Mouse (Mus musculus): Measurements from ENCODE around the gene Pde3b. TPM values are rescaled to one million over a fixed set of nuclear protein-coding genes. Genes with fewer than 3 reads are reported as not detected.
A peak's percentile ranks its signal among the peaks of the same experiment; 100 is the strongest.

The Pde3b gene
- polyA plus RNA-seq, 2 experiments, result 1.9 to 2.5 TPM

DNA sequence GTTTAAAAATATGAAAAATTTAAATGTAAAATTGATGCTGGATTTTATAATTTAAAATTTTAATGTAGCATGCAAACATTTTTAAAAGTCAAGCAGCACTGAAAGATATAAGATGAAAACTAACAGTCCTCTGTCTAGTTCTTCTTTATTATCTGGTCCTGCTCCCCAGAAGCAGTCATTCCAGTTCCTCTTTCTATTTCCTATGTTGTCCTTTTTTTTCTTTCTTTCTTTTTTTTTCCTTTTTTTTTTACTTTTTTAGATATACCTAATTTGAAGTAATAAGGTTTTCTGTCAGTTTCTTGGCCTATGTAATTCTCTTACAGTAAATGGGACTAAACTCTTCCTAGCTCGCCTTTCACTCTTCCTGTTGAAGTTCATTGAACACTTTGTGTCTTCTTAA is 25.4 kb downstream of the Pde3b start:
- Histone ChIP-seq H3K4me1 (replicated peaks; ENCODE audit: control insufficient read depth in 2 of 2, insufficient read depth in 2 of 2, low read length in 1 of 2) (0 out of 4 replicates have a peak, but pooled peaks cover 0 to 2% of the 10 kb centered on the region in 2 experiments), H3K9ac (replicated peaks) (no peak overlapping the region), H3K4me2 (ENCODE audit: low read depth) (no peak overlapping the region), H3K9me3 (ENCODE audit: control insufficient read depth, low read length) (no peaks in the 10 kb centered on the region), H3K4me3 (ENCODE audit: insufficient read depth in 1 of 2, low read depth in 2 of 2, low read length in 2 of 2) (no peak overlapping the region), H3K27ac (no peak overlapping the region), H3K27me3 (ENCODE audit: control insufficient read depth, insufficient read depth, low read length) (no peaks in the 10 kb centered on the region), H3K36me3 (replicated peaks; ENCODE audit: control insufficient read depth, insufficient read depth, low read depth) (no peaks in the 10 kb centered on the region)
- TF ChIP-seq EP300 (IDR thresholded peaks at IDR 0.05; ENCODE audit: low read depth) (no peak), CTCF (IDR thresholded peaks at IDR 0.05; ENCODE audit: low read depth) (no peak)
- no peak for ATAC-seq (ENCODE audit: insufficient read depth)
- WGBS (ENCODE audit: insufficient replicate concordance), result 67% methylated on average over 1 of the region's 1 CpGs
- DNase-seq (ENCODE audit: low read depth in 3 of 3, low spot score in 3 of 3), result no peak

DNA sequence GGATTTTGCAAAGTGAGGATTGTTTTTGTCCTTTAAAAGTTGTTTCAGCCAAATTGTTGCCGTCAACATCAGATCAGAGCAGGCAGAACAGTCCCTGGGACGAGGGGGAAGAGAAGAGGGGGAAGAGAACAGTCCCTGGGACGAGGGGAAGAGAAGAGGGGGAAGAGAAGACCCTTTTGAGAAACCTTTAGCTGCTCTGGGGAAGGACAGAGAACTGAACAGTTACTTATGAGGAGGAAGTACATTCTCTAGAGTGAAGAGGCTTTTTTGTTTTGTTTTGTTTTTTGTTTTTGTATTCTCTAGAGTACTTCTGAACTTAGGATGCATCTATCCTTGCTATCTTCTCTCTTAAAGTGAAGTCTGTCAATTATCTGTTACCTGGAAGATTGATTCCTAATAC is 37.8 kb downstream of the Pde3b start:
- H3K27me3 ChIP-seq (ENCODE audit: control insufficient read depth, insufficient read depth, low read length), result no peaks in the 10 kb centered on the region
- H3K27ac ChIP-seq, result no peak overlapping the region
- no peaks in the 10 kb centered on the region for H3K9me3 ChIP-seq (ENCODE audit: control insufficient read depth, low read length)
- peaks cover 0 to 2% of the 10 kb centered on the region in 2 experiments; a peak in 1 of 4 replicates for H3K4me1 ChIP-seq (replicated peaks; ENCODE audit: control insufficient read depth in 2 of 2, insufficient read depth in 2 of 2, low read length in 1 of 2)
- DNase-seq (ENCODE audit: low read depth in 3 of 3, low spot score in 3 of 3), result no peak
- TF ChIP-seq EP300 (IDR thresholded peaks at IDR 0.05; ENCODE audit: low read depth) (no peak), CTCF (IDR thresholded peaks at IDR 0.05; ENCODE audit: low read depth) (no peak)
- H3K9ac ChIP-seq (replicated peaks), result no peak overlapping the region; the same call in 1 of the 2 replicates
- 20% methylated on average over 3 of the region's 3 CpGs for WGBS (ENCODE audit: insufficient replicate concordance)
- ATAC-seq (ENCODE audit: insufficient read depth), result peak; percentile 24; the same call in 1 of the 2 replicates
- H3K36me3 ChIP-seq (replicated peaks; ENCODE audit: control insufficient read depth, insufficient read depth, low read depth), result no peaks in the 10 kb centered on the region
- peak overlapping the region; percentile 44 for H3K4me2 ChIP-seq (ENCODE audit: low read depth)
- H3K4me3 ChIP-seq (ENCODE audit: insufficient read depth in 1 of 2, low read depth in 2 of 2, low read length in 2 of 2), result no peak overlapping the region

DNA sequence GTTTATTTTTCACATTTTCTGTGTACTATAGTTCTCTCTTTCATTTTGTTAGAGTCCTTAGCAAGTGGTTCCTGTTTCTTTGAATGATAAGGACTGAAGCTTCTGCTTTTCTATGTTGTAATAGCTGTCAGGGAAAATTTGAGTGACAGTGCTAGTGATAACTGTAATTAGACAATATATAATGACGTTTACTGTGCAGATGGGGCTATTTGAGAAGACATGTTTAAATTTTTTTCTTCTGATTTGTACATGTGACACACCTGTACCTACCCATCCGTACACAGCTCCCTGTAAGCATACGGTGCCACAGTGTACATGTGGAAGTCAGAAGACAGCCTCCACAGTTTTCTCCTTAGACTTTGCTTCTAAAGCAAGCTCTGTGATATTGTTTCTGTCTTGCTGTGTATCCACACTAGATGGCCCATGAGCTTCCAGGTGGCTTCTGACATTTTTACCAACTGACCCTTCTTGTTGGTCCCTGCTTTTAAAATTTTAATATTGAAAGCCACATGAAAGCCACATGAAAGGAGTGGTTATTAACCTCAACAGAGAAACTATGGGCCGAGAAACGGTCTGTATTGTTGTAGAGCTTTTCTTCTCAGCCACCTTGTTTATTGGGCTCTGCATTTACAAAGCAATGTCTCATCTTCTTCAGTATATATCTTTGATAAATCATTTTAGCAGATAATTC is 38.4 kb downstream of the Pde3b start:
- Histone ChIP-seq H3K4me3 (ENCODE audit: insufficient read depth in 1 of 2, low read depth in 2 of 2, low read length in 2 of 2) (no peak overlapping the region), H3K9ac (replicated peaks) (no peak overlapping the region), H3K9me3 (ENCODE audit: control insufficient read depth, low read length) (no peaks in the 10 kb centered on the region), H3K36me3 (replicated peaks; ENCODE audit: control insufficient read depth, insufficient read depth, low read depth) (no peaks in the 10 kb centered on the region), H3K27ac (no peak overlapping the region), H3K4me2 (ENCODE audit: low read depth) (peak overlapping the region; percentile 44), H3K27me3 (ENCODE audit: control insufficient read depth, insufficient read depth, low read length) (no peaks in the 10 kb centered on the region), H3K4me1 (replicated peaks; ENCODE audit: control insufficient read depth in 2 of 2, insufficient read depth in 2 of 2, low read length in 1 of 2) (peaks cover 0 to 2% of the 10 kb centered on the region in 2 experiments; a peak in 1 of 4 replicates)
- WGBS (ENCODE audit: insufficient replicate concordance), result 21% methylated on average over 5 of the region's 5 CpGs
- peak; percentile 58 for ATAC-seq (ENCODE audit: insufficient read depth)
- DNase-seq (ENCODE audit: low read depth in 3 of 3, low spot score in 3 of 3), result peak in 2 of 3 experiments; percentile 5 to 19
- TF ChIP-seq EP300 (IDR thresholded peaks at IDR 0.05; ENCODE audit: low read depth) (no peak), CTCF (IDR thresholded peaks at IDR 0.05; ENCODE audit: low read depth) (no peak)

DNA sequence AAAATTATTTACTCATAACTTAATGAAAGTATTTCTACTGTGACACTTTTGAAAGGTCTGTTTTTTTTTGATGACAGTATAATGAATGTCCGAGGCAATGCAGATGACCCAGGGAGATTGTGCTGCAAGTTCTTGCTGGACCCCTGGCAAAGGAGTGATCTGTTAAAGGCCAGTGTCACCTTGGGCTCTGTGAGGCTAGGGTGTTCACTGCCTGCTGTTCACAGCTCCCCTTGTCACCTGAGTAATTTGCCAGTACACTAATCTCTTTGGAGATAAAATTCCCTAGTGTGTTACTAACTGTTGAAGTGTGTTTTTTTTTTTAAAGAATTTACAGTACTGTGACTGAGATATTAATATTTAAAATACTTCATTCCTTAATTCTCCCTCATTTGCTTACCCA is 39.8 kb downstream of the Pde3b start:
- no peaks in the 10 kb centered on the region for H3K27me3 ChIP-seq (ENCODE audit: control insufficient read depth, insufficient read depth, low read length)
- no peaks in the 10 kb centered on the region for H3K9me3 ChIP-seq (ENCODE audit: control insufficient read depth, low read length)
- no peak for ATAC-seq (ENCODE audit: insufficient read depth)
- no peak overlapping the region for H3K9ac ChIP-seq (replicated peaks)
- TF ChIP-seq EP300 (IDR thresholded peaks at IDR 0.05; ENCODE audit: low read depth) (no peak), CTCF (IDR thresholded peaks at IDR 0.05; ENCODE audit: low read depth) (no peak)
- DNase-seq (ENCODE audit: low read depth in 3 of 3, low spot score in 3 of 3), result no peak
- H3K36me3 ChIP-seq (replicated peaks; ENCODE audit: control insufficient read depth, insufficient read depth, low read depth), result no peaks in the 10 kb centered on the region
- no peak overlapping the region for H3K4me3 ChIP-seq (ENCODE audit: insufficient read depth in 1 of 2, low read depth in 2 of 2, low read length in 2 of 2)
- H3K4me1 ChIP-seq (replicated peaks; ENCODE audit: control insufficient read depth in 2 of 2, insufficient read depth in 2 of 2, low read length in 1 of 2), result peaks cover 0 to 2% of the 10 kb centered on the region in 2 experiments; a peak in 3 of 4 replicates
- WGBS (ENCODE audit: insufficient replicate concordance), result 40% methylated on average over 1 of the region's 1 CpGs
- no peak overlapping the region for H3K4me2 ChIP-seq (ENCODE audit: low read depth)
- H3K27ac ChIP-seq, result no peak overlapping the region

DNA sequence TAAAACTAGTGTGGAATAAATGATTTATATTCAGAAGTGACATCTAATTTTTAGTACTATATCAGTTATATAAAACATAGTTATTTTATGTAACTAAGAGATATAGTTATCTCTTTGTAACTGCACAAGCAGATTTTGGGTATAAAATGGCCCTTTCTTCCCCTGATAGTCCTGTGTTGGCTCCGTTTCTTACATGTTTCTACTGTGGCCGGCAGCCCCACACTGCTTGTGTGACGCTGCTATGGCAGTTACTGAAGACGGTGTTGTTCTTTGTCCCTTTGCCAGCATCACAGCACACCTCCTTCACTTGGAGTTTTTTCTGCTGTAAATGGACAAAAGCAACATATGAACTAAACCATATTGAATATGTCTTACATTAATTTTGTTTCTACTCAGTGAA is 41.8 kb downstream of the Pde3b start:
- no peak for ATAC-seq (ENCODE audit: insufficient read depth)
- TF ChIP-seq CTCF (IDR thresholded peaks at IDR 0.05; ENCODE audit: low read depth) (no peak), EP300 (IDR thresholded peaks at IDR 0.05; ENCODE audit: low read depth) (no peak)
- WGBS (ENCODE audit: insufficient replicate concordance), result 51% methylated on average over 4 of the region's 4 CpGs

More for the DNA sequence above, 41.8 kb downstream of the Pde3b start:
- no peaks in the 10 kb centered on the region for H3K27me3 ChIP-seq (ENCODE audit: control insufficient read depth, insufficient read depth, low read length)
- H3K27ac ChIP-seq, result no peak overlapping the region
- peaks cover 0 to 3% of the 10 kb centered on the region in 2 experiments; a peak in 3 of 4 replicates for H3K4me1 ChIP-seq (replicated peaks; ENCODE audit: control insufficient read depth in 2 of 2, insufficient read depth in 2 of 2, low read length in 1 of 2)
- no peaks in the 10 kb centered on the region for H3K36me3 ChIP-seq (replicated peaks; ENCODE audit: control insufficient read depth, insufficient read depth, low read depth)
- H3K9ac ChIP-seq (replicated peaks), result no peak overlapping the region
- H3K4me3 ChIP-seq (ENCODE audit: insufficient read depth in 1 of 2, low read depth in 2 of 2, low read length in 2 of 2), result no peak overlapping the region
- DNase-seq (ENCODE audit: low read depth in 3 of 3, low spot score in 3 of 3), result no peak
- no peaks in the 10 kb centered on the region for H3K9me3 ChIP-seq (ENCODE audit: control insufficient read depth, low read length)
- H3K4me2 ChIP-seq (ENCODE audit: low read depth), result no peak overlapping the region

Measured in liver, embryonic 14.5 days (tissue).